Mouse (Mus musculus) testis, adult 2 months (tissue): Measurements from ENCODE around the gene Efnb2.

Experiments
- CTCF ChIP-seq: fragments of 200-500 bp; IDR thresholded peaks from 2 replicates; pipeline ENCODE4 v1.5.1; 2012; ENCODE audit warnings: low read depth, mild to moderate bottlenecking, inconsistent platforms, low read length, moderate library complexity; ENCODE audit not compliant: control insufficient read depth, insufficient read depth, insufficient replicate concordance
- POLR2A ChIP-seq: fragments of 200-500 bp; IDR thresholded peaks from 2 replicates; pipeline ENCODE4 v1.6.1; 2012; ENCODE audit warnings: low read depth, mild to moderate bottlenecking, inconsistent platforms, low read length, moderate library complexity; ENCODE audit not compliant: control insufficient read depth

GRCm38 (mm10) chr8:8700229-8700628 is 39.2 kb upstream of the Efnb2 start:
- no peak for TF ChIP-seq CTCF
- TF ChIP-seq POLR2A: no peak
